Mouse (Mus musculus): ENCODE measurements around the gene Bbx. TPM values are rescaled to one million over a fixed set of nuclear protein-coding genes. Genes with fewer than 3 reads are reported as not detected.

Bbx gene
- total and polyA plus RNA-seq, 2 experiments from 2014 or later: 15.5 to 17.9 TPM

- Histone ChIP-seq H3K27me3 (ENCODE audit: insufficient read depth, low read length) (no peaks in the 10 kb centered on the region), H3K36me3 (ENCODE audit: insufficient read depth, low read length) (peaks cover 14% of the 10 kb centered on the region), H3K27ac (no peak overlapping the region), H3K4me2 (ENCODE audit: low read depth, low read length) (no peak overlapping the region), H3K9me3 (ENCODE audit: low read length) (no peaks in the 10 kb centered on the region), H3K4me1 (ENCODE audit: insufficient read depth, low read length) (no peaks in the 10 kb centered on the region), H3K4me3 (ENCODE audit: low read length) (no peak overlapping the region), H3K9ac (replicated peaks; ENCODE audit: low read length) (no peak overlapping the region)
- peak; percentile 61 for TF ChIP-seq CTCF (IDR thresholded peaks at IDR 0.05; ENCODE audit: low read depth)
- 75% methylated on average over 7 of the region's 7 CpGs for WGBS
- ATAC-seq (no peak), DNase-seq (ENCODE audit: low spot score) (peak; percentile 11)
These were observed 230.5 kb downstream of the Bbx start for GRCm38 (mm10) chr16:50201546-50202151.

DNA sequence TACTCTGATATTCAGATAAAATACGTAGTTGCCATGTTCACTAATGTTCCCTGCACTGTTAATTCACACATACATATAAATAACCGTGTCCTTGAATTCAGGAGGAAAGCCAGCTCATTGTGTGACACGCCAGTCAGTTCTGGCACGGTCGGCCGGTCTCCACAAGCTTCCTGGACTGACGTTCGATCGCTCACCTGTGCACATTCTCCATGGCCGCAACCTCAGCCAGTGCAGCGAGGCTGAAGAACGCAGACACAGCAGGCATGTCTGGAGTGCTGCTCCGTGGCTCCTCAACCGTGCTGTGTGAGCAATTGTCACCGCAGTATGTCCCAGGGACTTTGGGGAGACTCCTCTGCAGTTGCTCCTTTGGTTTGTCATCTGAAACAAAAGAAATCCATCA, 232.0 kb downstream of the Bbx start:
- DNase-seq (ENCODE audit: low spot score) (no peak), ATAC-seq (no peak)
- no peak for TF ChIP-seq CTCF (IDR thresholded peaks at IDR 0.05; ENCODE audit: low read depth)
- peaks cover 14% of the 10 kb centered on the region for H3K36me3 ChIP-seq (ENCODE audit: insufficient read depth, low read length)
- WGBS: 88% methylated on average over 15 of the region's 15 CpGs
- no peak overlapping the region for H3K4me3 ChIP-seq (ENCODE audit: low read length)
- no peak overlapping the region for H3K27ac ChIP-seq
- H3K4me2 ChIP-seq (ENCODE audit: low read depth, low read length): no peak overlapping the region
- no peaks in the 10 kb centered on the region for H3K4me1 ChIP-seq (ENCODE audit: insufficient read depth, low read length)
- H3K9me3 ChIP-seq (ENCODE audit: low read length): no peaks in the 10 kb centered on the region
- H3K27me3 ChIP-seq (ENCODE audit: insufficient read depth, low read length): no peaks in the 10 kb centered on the region
- no peak overlapping the region for H3K9ac ChIP-seq (replicated peaks; ENCODE audit: low read length)

GRCm38 (mm10) chr16:50196118-50196517, 236.1 kb downstream of the Bbx start:
- no peak overlapping the region for H3K4me2 ChIP-seq (ENCODE audit: low read depth, low read length)
- H3K27ac ChIP-seq: no peak overlapping the region
- H3K4me1 ChIP-seq (ENCODE audit: insufficient read depth, low read length): no peaks in the 10 kb centered on the region
- ATAC-seq (no peak), DNase-seq (ENCODE audit: low spot score) (peak; percentile 36)
- no peak for TF ChIP-seq CTCF (IDR thresholded peaks at IDR 0.05; ENCODE audit: low read depth)
- H3K36me3 ChIP-seq (ENCODE audit: insufficient read depth, low read length): peaks cover 9% of the 10 kb centered on the region; the same call in 1 of the 2 replicates
- H3K27me3 ChIP-seq (ENCODE audit: insufficient read depth, low read length): no peaks in the 10 kb centered on the region
- no peaks in the 10 kb centered on the region for H3K9me3 ChIP-seq (ENCODE audit: low read length)
- WGBS: 44% methylated on average over 4 of the region's 4 CpGs
- H3K4me3 ChIP-seq (ENCODE audit: low read length): no peak overlapping the region
- no peak overlapping the region for H3K9ac ChIP-seq (replicated peaks; ENCODE audit: low read length)

DNA sequence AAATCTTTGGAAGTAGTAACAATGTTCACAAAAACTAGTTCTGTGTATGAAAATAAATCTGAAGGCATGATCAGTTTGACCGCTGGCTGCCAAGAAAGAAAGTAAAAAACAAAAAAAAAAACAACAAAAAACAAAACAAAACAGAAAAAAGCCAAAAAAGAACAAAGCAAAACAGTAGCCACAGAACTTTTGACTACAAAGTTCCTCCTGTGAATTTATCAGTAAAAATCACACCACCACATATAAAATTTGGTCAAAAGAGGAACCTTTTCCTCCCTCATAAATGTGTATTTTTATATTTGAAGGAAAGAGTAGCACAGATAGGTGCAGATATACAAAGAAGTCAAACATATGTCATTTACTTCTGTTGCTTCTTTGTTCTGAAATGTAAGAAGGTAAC, 239.6 kb downstream of the Bbx start:
- Histone ChIP-seq H3K4me3 (ENCODE audit: low read length) (no peak overlapping the region), H3K36me3 (ENCODE audit: insufficient read depth, low read length) (no peaks in the 10 kb centered on the region), H3K4me2 (ENCODE audit: low read depth, low read length) (no peak overlapping the region), H3K27ac (no peak overlapping the region), H3K9ac (replicated peaks; ENCODE audit: low read length) (no peak overlapping the region), H3K9me3 (ENCODE audit: low read length) (no peaks in the 10 kb centered on the region), H3K27me3 (ENCODE audit: insufficient read depth, low read length) (no peaks in the 10 kb centered on the region), H3K4me1 (ENCODE audit: insufficient read depth, low read length) (no peaks in the 10 kb centered on the region)
- no peak for TF ChIP-seq CTCF (IDR thresholded peaks at IDR 0.05; ENCODE audit: low read depth)
- DNase-seq (ENCODE audit: low spot score) (no peak), ATAC-seq (no peak)
- WGBS: 97% methylated on average over 1 of the region's 1 CpGs

GRCm38 (mm10) chr16:50189108-50189507, 243.1 kb downstream of the Bbx start:
- Histone ChIP-seq H3K4me3 (ENCODE audit: low read length) (no peak overlapping the region), H3K4me2 (ENCODE audit: low read depth, low read length) (no peak overlapping the region), H3K27ac (no peak overlapping the region), H3K27me3 (ENCODE audit: insufficient read depth, low read length) (no peaks in the 10 kb centered on the region), H3K36me3 (ENCODE audit: insufficient read depth, low read length) (no peaks in the 10 kb centered on the region), H3K9ac (replicated peaks; ENCODE audit: low read length) (no peak overlapping the region), H3K4me1 (ENCODE audit: insufficient read depth, low read length) (no peaks in the 10 kb centered on the region), H3K9me3 (ENCODE audit: low read length) (no peaks in the 10 kb centered on the region)
- DNase-seq (ENCODE audit: low spot score): no peak
- WGBS: 61% methylated on average over 6 of the region's 6 CpGs
- no peak for ATAC-seq
- no peak for TF ChIP-seq CTCF (IDR thresholded peaks at IDR 0.05; ENCODE audit: low read depth)

- no peaks in the 10 kb centered on the region for H3K27me3 ChIP-seq (ENCODE audit: insufficient read depth, low read length)
- H3K4me3 ChIP-seq (ENCODE audit: low read length): no peak overlapping the region
- no peak overlapping the region for H3K27ac ChIP-seq
- no peaks in the 10 kb centered on the region for H3K9me3 ChIP-seq (ENCODE audit: low read length)
- ATAC-seq: no peak
- WGBS: 79% methylated on average over 6 of the region's 6 CpGs
- no peak overlapping the region for H3K4me2 ChIP-seq (ENCODE audit: low read depth, low read length)
- TF ChIP-seq CTCF (IDR thresholded peaks at IDR 0.05; ENCODE audit: low read depth): no peak
- no peaks in the 10 kb centered on the region for H3K4me1 ChIP-seq (ENCODE audit: insufficient read depth, low read length)
- DNase-seq (ENCODE audit: low spot score): no peak
- H3K9ac ChIP-seq (replicated peaks; ENCODE audit: low read length): no peak overlapping the region
- H3K36me3 ChIP-seq (ENCODE audit: insufficient read depth, low read length): no peaks in the 10 kb centered on the region
These were observed 245.6 kb downstream of the Bbx start for GRCm38 (mm10) chr16:50186604-50187003.

GRCm38 (mm10) chr16:50185041-50185440, 247.1 kb downstream of the Bbx start:
- Histone ChIP-seq H3K27ac (no peak overlapping the region), H3K9me3 (ENCODE audit: low read length) (no peaks in the 10 kb centered on the region), H3K4me1 (ENCODE audit: insufficient read depth, low read length) (no peaks in the 10 kb centered on the region), H3K4me3 (ENCODE audit: low read length) (no peak overlapping the region), H3K36me3 (ENCODE audit: insufficient read depth, low read length) (no peaks in the 10 kb centered on the region), H3K9ac (replicated peaks; ENCODE audit: low read length) (no peak overlapping the region), H3K4me2 (ENCODE audit: low read depth, low read length) (no peak overlapping the region), H3K27me3 (ENCODE audit: insufficient read depth, low read length) (no peaks in the 10 kb centered on the region)
- WGBS: 18% methylated on average over 5 of the region's 5 CpGs
- DNase-seq (ENCODE audit: low spot score): peak; percentile 59
- no peak for TF ChIP-seq CTCF (IDR thresholded peaks at IDR 0.05; ENCODE audit: low read depth)
- ATAC-seq: 0 out of 2 replicates have a peak, but pooled peaks have one; percentile 18

Data from hindbrain, postnatal 0 days (tissue).